Mouse (Mus musculus): Measurements from ENCODE around the gene Vps50. TPM values are rescaled to one million over a fixed set of nuclear protein-coding genes. Genes with fewer than 3 reads are reported as not detected.
A peak's percentile ranks its signal among the peaks of the same experiment; 100 is the strongest.

The Vps50 gene
- polyA plus RNA-seq (2014; fragmentation: Nextera tagmentation; extraction: Ambion mirVana), result 31.7 and 35.4 TPM in 2 replicates

DNA sequence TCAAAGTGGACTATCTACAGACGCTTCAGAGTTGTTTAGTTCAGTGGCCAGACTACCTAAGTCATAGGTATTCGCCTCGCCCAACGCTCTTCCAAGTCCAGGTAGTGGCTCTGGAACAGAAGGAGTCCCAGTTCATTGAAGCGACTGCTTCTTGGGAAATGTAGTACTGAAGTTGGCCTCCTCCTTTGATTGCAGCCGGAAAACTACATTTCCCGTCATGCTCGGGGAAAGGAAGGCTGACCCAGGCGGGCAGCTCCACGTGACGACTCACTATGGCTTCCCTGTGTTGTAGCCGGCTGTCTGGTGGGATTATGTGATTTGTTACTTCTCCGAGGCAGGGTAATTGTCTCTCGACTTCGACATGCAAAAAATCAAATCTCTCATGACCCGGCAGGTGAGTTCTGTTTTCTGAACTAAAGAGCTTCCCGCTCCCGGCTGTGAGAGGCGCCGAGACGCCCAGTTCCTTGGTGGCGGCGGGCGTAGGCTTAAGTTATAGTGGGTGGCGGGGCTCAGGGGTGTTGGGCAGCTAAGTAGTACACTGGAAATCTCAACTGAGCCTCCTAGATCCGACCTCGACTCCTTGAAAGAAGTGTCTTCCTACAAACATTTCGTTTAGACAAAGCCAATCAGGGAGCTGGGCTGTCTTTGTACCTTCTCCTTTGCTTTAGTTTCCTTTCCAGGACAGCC lies at the start of gene Vps50, which contains the start of gene Hepacam2:
Gene Vps50 (plus strand): TSS at position 221 of the 687 bp plus-strand sequence.
Gene Hepacam2 (minus strand): TSS at position 137 of the 687 bp plus-strand sequence.
- Histone ChIP-seq H3K4me3 (ENCODE audit: low read depth, low read length) (peak within 1 kb of the TSS; percentile 74), H3K9ac (ENCODE audit: low read length) (peak within 1 kb of the TSS; percentile 65), H3K4me2 (ENCODE audit: low read depth, severe bottlenecking) (peak within 1 kb of the TSS; percentile 79), H3K36me3 (ENCODE audit: control insufficient read depth, insufficient read depth, low read length) (no peaks in the 10 kb centered on the region), H3K27me3 (ENCODE audit: control insufficient read depth, insufficient read depth, low read length) (no peaks in the 10 kb centered on the region), H3K9me3 (ENCODE audit: control insufficient read depth, low read length) (no peaks in the 10 kb centered on the region), H3K27ac (replicated peaks; ENCODE audit: low read depth, low read length) (no peak within 1 kb of the TSS), H3K4me1 (ENCODE audit: control insufficient read depth, insufficient read depth, low read length) (no peaks in the 10 kb centered on the region)
- DNase-seq (ENCODE audit: low spot score), result peak; percentile 90
- ATAC-seq (ENCODE audit: insufficient number of reproducible peaks, low FRiP score, low TSS enrichment, low read depth), result peak; percentile 96
- 1% methylated on average over 28 of the region's 28 CpGs for WGBS

DNA sequence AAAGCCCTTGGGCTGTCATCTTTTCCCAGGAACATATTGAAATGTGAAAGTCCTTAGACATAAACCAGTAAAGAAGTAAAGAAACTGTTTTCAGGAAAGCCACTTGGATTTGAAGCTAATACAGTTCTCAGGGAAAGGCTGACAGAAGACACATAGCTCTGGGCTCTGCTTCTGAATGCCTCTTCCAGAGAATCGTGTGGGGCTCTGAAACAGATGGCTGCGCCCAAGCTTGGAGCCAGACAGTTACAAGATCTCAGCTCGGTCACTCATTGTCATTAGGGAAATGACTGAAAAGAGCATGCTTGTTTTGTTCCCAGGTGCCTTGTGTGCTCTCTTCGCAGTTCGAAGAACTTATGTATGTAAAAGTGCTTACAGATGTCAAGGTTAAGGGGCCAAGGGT lies 43.8 kb upstream of the Vps50 start:
- Histone ChIP-seq H3K4me1 (ENCODE audit: control insufficient read depth, insufficient read depth, low read length) (no peaks in the 10 kb centered on the region), H3K36me3 (ENCODE audit: control insufficient read depth, insufficient read depth, low read length) (no peaks in the 10 kb centered on the region), H3K9me3 (ENCODE audit: control insufficient read depth, low read length) (no peaks in the 10 kb centered on the region), H3K9ac (ENCODE audit: low read length) (no peak overlapping the region), H3K4me3 (ENCODE audit: low read depth, low read length) (no peak overlapping the region), H3K4me2 (ENCODE audit: low read depth, severe bottlenecking) (no peak overlapping the region), H3K27me3 (ENCODE audit: control insufficient read depth, insufficient read depth, low read length) (no peaks in the 10 kb centered on the region), H3K27ac (replicated peaks; ENCODE audit: low read depth, low read length) (no peak overlapping the region)
- WGBS, result 35% methylated on average over 5 of the region's 5 CpGs
- no peak for DNase-seq (ENCODE audit: low spot score)
- ATAC-seq (ENCODE audit: insufficient number of reproducible peaks, low FRiP score, low TSS enrichment, low read depth), result no peak

DNA sequence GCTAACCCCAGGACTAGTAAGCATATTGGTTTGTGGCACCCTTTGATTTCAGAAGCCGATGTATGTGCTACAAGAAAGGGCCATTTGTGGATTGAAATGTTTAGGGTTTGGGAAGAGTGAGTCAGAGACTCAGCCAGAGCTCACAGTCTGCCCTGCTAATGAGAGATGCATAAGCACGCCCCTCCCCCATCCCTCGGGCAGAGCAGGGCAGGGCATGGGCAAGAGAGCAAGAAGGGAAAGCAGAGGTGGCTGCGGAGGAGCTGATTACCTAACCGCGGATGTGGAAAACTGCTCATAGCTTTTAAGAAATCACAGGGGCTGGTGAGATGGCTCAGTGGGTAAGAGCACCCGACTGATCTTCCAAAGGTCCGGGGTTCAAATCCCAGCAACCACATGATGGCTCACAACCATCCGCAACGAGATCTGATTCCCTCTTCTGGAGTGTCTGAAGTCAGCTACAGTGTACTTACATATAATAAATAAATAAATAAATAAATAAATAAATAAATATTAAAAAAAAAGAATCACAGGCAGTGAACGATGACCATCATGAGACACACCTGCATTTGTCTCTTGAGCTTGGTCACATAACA lies 42.1 kb upstream of the Vps50 start:
- H3K27ac ChIP-seq (replicated peaks; ENCODE audit: low read depth, low read length), result no peak overlapping the region
- no peak overlapping the region for H3K9ac ChIP-seq (ENCODE audit: low read length)
- ATAC-seq (ENCODE audit: insufficient number of reproducible peaks, low FRiP score, low TSS enrichment, low read depth), result no peak
- no peak overlapping the region for H3K4me2 ChIP-seq (ENCODE audit: low read depth, severe bottlenecking)
- no peak overlapping the region for H3K4me3 ChIP-seq (ENCODE audit: low read depth, low read length)
- no peaks in the 10 kb centered on the region for H3K36me3 ChIP-seq (ENCODE audit: control insufficient read depth, insufficient read depth, low read length)
- no peaks in the 10 kb centered on the region for H3K9me3 ChIP-seq (ENCODE audit: control insufficient read depth, low read length)
- no peaks in the 10 kb centered on the region for H3K27me3 ChIP-seq (ENCODE audit: control insufficient read depth, insufficient read depth, low read length)
- peak; percentile 29 for DNase-seq (ENCODE audit: low spot score)
- 69% methylated on average over 11 of the region's 11 CpGs for WGBS
- H3K4me1 ChIP-seq (ENCODE audit: control insufficient read depth, insufficient read depth, low read length), result no peaks in the 10 kb centered on the region

DNA sequence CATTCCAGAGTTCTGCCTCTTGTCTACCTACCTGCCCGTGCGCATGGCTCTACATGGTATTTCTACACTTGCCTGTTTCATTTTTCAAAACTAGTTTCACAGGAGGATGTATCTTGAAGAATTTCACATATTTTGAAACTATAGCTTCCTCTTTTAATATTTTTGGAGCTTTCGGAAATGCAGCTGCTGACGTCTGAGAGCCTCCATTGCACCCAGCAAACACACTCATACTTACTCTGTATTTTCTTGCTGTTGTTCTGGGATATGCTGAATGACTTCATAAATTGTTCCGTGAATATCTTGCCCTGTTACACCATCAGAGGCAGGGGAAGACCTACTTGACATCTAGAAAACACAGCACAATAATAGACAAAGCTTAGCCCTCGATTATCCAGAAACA lies 35.2 kb upstream of the Vps50 start:
- no peak for ATAC-seq (ENCODE audit: insufficient number of reproducible peaks, low FRiP score, low TSS enrichment, low read depth)
- 64% methylated on average over 6 of the region's 6 CpGs for WGBS
- no peaks in the 10 kb centered on the region for H3K27me3 ChIP-seq (ENCODE audit: control insufficient read depth, insufficient read depth, low read length)

DNA sequence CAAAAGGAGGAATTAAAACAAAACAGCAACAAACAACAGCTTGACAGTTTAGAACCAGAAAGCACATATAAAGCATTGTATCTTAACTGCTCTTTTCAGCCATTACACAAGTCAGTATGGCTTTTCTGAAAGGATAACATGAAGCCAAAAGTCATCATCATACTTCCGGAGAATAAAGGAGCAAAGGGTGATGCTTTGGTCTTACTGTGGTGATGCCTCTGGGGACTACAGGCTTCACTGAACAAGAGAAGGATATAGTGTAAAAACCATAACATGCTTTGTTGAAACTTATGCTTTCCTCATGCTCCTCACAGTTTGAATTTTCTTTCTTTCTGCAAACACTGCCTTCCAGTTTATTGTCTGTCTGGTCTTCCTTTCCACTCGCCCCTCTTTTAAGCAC lies 34.6 kb upstream of the Vps50 start:
- Histone ChIP-seq H3K4me2 (ENCODE audit: low read depth, severe bottlenecking) (no peak overlapping the region), H3K27me3 (ENCODE audit: control insufficient read depth, insufficient read depth, low read length) (no peaks in the 10 kb centered on the region), H3K4me1 (ENCODE audit: control insufficient read depth, insufficient read depth, low read length) (no peaks in the 10 kb centered on the region), H3K36me3 (ENCODE audit: control insufficient read depth, insufficient read depth, low read length) (no peaks in the 10 kb centered on the region), H3K9me3 (ENCODE audit: control insufficient read depth, low read length) (no peaks in the 10 kb centered on the region), H3K9ac (ENCODE audit: low read length) (no peak overlapping the region), H3K4me3 (ENCODE audit: low read depth, low read length) (no peak overlapping the region), H3K27ac (replicated peaks; ENCODE audit: low read depth, low read length) (no peak overlapping the region)
- DNase-seq (ENCODE audit: low spot score), result no peak
- no peak for ATAC-seq (ENCODE audit: insufficient number of reproducible peaks, low FRiP score, low TSS enrichment, low read depth)
- 89% methylated on average over 2 of the region's 2 CpGs for WGBS

More for the DNA sequence above, 35.2 kb upstream of the Vps50 start:
- no peak for DNase-seq (ENCODE audit: low spot score)
- H3K4me1 ChIP-seq (ENCODE audit: control insufficient read depth, insufficient read depth, low read length), result no peaks in the 10 kb centered on the region
- no peak overlapping the region for H3K4me2 ChIP-seq (ENCODE audit: low read depth, severe bottlenecking)
- H3K9me3 ChIP-seq (ENCODE audit: control insufficient read depth, low read length), result no peaks in the 10 kb centered on the region
- no peak overlapping the region for H3K9ac ChIP-seq (ENCODE audit: low read length)
- H3K36me3 ChIP-seq (ENCODE audit: control insufficient read depth, insufficient read depth, low read length), result no peaks in the 10 kb centered on the region
- H3K4me3 ChIP-seq (ENCODE audit: low read depth, low read length), result no peak overlapping the region
- no peak overlapping the region for H3K27ac ChIP-seq (replicated peaks; ENCODE audit: low read depth, low read length)

DNA sequence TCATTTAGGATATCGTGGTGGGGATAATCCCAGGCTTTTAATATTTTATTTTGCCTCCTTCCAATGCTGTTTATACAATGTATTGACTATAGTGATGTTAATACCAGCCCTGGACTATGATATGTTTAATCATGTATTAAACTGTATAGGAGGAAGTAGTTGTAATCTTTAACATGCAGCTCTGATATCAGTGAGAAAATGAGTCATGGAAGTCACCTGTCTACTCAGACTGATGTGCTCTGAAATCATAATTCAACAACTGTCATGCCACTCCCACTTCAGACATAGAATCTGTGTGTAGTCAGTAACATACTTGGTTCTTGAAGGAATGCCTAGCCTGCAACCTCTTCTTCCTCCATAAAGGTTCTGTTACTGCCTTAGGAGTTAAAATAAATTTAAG lies 29.6 kb upstream of the Vps50 start:
- Histone ChIP-seq H3K9me3 (ENCODE audit: control insufficient read depth, low read length) (no peaks in the 10 kb centered on the region), H3K4me2 (ENCODE audit: low read depth, severe bottlenecking) (no peak overlapping the region), H3K4me3 (ENCODE audit: low read depth, low read length) (no peak overlapping the region), H3K27ac (replicated peaks; ENCODE audit: low read depth, low read length) (no peak overlapping the region), H3K9ac (ENCODE audit: low read length) (no peak overlapping the region), H3K4me1 (ENCODE audit: control insufficient read depth, insufficient read depth, low read length) (no peaks in the 10 kb centered on the region), H3K27me3 (ENCODE audit: control insufficient read depth, insufficient read depth, low read length) (no peaks in the 10 kb centered on the region), H3K36me3 (ENCODE audit: control insufficient read depth, insufficient read depth, low read length) (no peaks in the 10 kb centered on the region)
- 63% methylated on average over 1 of the region's 1 CpGs for WGBS
- ATAC-seq (ENCODE audit: insufficient number of reproducible peaks, low FRiP score, low TSS enrichment, low read depth) (no peak), DNase-seq (ENCODE audit: low spot score) (no peak)

DNA sequence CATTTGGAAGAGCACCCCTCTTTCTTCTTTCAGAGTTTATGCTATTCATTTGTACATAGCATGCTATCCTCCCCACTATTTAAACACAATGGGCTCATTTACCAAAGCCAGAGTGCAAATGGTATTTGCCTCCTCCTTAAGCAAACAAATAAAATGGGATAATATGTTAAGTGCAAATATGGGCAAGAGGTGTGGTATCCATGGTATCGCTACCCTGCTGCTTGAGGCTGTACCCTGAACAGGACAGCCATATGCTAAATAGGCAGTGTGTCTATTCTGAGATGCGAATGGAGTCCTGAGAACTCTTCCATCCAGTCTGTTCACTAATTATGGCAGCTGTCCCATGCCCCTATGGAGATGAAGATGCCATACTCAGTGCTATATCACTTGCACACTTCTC lies 27.5 kb upstream of the Vps50 start:
- Histone ChIP-seq H3K9ac (ENCODE audit: low read length) (no peak overlapping the region), H3K9me3 (ENCODE audit: control insufficient read depth, low read length) (no peaks in the 10 kb centered on the region), H3K4me1 (ENCODE audit: control insufficient read depth, insufficient read depth, low read length) (no peaks in the 10 kb centered on the region), H3K27ac (replicated peaks; ENCODE audit: low read depth, low read length) (no peak overlapping the region), H3K4me3 (ENCODE audit: low read depth, low read length) (no peak overlapping the region), H3K36me3 (ENCODE audit: control insufficient read depth, insufficient read depth, low read length) (no peaks in the 10 kb centered on the region), H3K27me3 (ENCODE audit: control insufficient read depth, insufficient read depth, low read length) (no peaks in the 10 kb centered on the region), H3K4me2 (ENCODE audit: low read depth, severe bottlenecking) (no peak overlapping the region)
- DNase-seq (ENCODE audit: low spot score) (no peak), ATAC-seq (ENCODE audit: insufficient number of reproducible peaks, low FRiP score, low TSS enrichment, low read depth) (no peak)
- WGBS, result 79% methylated on average over 2 of the region's 2 CpGs

DNA sequence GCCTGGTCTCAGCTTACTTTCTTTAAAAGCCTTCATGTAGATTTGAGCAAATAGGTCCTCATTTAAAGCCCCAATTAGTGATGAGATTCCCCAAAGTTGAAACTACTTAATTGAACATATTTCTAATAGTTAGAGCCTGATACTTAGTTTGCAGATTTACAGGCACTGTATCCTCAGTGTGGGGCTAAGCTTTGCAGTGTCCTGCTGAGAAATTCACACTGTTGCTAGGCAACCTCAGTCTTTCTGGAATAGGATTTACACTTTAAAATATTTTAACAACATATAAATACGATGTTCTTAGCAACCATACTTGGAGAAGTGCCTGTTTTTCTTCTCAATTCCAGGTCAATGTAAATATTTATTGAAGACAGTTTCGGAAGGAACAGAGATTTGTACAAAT lies 21.9 kb upstream of the Vps50 start:
- H3K27me3 ChIP-seq (ENCODE audit: control insufficient read depth, insufficient read depth, low read length), result no peaks in the 10 kb centered on the region
- no peaks in the 10 kb centered on the region for H3K9me3 ChIP-seq (ENCODE audit: control insufficient read depth, low read length)
- H3K36me3 ChIP-seq (ENCODE audit: control insufficient read depth, insufficient read depth, low read length), result no peaks in the 10 kb centered on the region
- no peak overlapping the region for H3K9ac ChIP-seq (ENCODE audit: low read length)
- H3K4me3 ChIP-seq (ENCODE audit: low read depth, low read length), result no peak overlapping the region
- H3K27ac ChIP-seq (replicated peaks; ENCODE audit: low read depth, low read length), result no peak overlapping the region
- ATAC-seq (ENCODE audit: insufficient number of reproducible peaks, low FRiP score, low TSS enrichment, low read depth) (no peak), DNase-seq (ENCODE audit: low spot score) (no peak)
- H3K4me1 ChIP-seq (ENCODE audit: control insufficient read depth, insufficient read depth, low read length), result no peaks in the 10 kb centered on the region
- 73% methylated on average over 2 of the region's 2 CpGs for WGBS
- H3K4me2 ChIP-seq (ENCODE audit: low read depth, severe bottlenecking), result no peak overlapping the region

Data from limb, embryonic 11.5 days (tissue).